Mouse (Mus musculus) forebrain, embryonic 15.5 days (tissue): ENCODE data around the gene Aifm1. TPM values are rescaled to one million over a fixed set of nuclear protein-coding genes. Genes with fewer than 3 reads are reported as not detected.

Experiments
- ATAC-seq: fragments of 200-750 bp; cut with Nextera tagmentation; replicated peaks from 2 replicates; pipeline ENCODE4 v1.8.0; 2017; ENCODE audit warnings: mild to moderate bottlenecking, moderate TSS enrichment, moderate library complexity
- H3K27ac ChIP-seq: fragments of 300-500 bp; sonication (generic); replicated peaks from 2 replicates; pipeline ENCODE4 v1.5.1; 2015; ENCODE audit warnings: mild to moderate bottlenecking, inconsistent platforms
- H3K27me3 ChIP-seq: fragments of 300-500 bp; sonication (generic); 2 replicates; pipeline ENCODE4 v1.6.1; 2015; ENCODE audit warnings: inconsistent platforms
- H3K36me3 ChIP-seq: fragments of 300-500 bp; sonication (generic); 2 replicates; pipeline ENCODE4 v1.6.1; 2015; ENCODE audit warnings: mild to moderate bottlenecking, inconsistent platforms
- H3K4me1 ChIP-seq: fragments of 300-500 bp; sonication (generic); 2 replicates; pipeline ENCODE4 v1.6.1; 2015; ENCODE audit warnings: inconsistent platforms
- H3K4me2 ChIP-seq: fragments of 300-500 bp; sonication (generic); replicated peaks from 2 replicates; pipeline ENCODE4 v1.6.1; 2015; ENCODE audit warnings: mild to moderate bottlenecking, inconsistent platforms
- H3K4me3 ChIP-seq: fragments of 300-500 bp; sonication (generic); 2 replicates; pipeline ENCODE4 v1.5.1; 2015; ENCODE audit warnings: mild to moderate bottlenecking, inconsistent platforms
- H3K9ac ChIP-seq: fragments of 300-500 bp; sonication (generic); replicated peaks from 2 replicates; pipeline ENCODE4 v1.6.1; 2015; ENCODE audit warnings: mild to moderate bottlenecking, inconsistent platforms
- H3K9me3 ChIP-seq: fragments of 300-500 bp; sonication (generic); 2 replicates; pipeline ENCODE4 v1.6.1; 2016; ENCODE audit warnings: inconsistent platforms
- WGBS: fragments of 180-500 bp; shearing (Covaris S2); methylation state at CpG from one replicate; pipeline ENCODE4 v1.1.7; 2015; ENCODE audit warnings: mixed read lengths; 5-methylcytosine and 5-hydroxymethylcytosine counted together
- polyA plus RNA-seq: library from polyadenylated mRNA; unstranded; fragments of >200 nt; fragmentation: Nextera tagmentation; extraction: Ambion mirVana; gene quantifications from 2 replicates; pipeline ENCODE4 v1.2.1, GENCODE M21; 2015

Aifm1 gene
- polyA plus RNA-seq, 1 experiment from 2014 or later: 52.3 TPM

DNA sequence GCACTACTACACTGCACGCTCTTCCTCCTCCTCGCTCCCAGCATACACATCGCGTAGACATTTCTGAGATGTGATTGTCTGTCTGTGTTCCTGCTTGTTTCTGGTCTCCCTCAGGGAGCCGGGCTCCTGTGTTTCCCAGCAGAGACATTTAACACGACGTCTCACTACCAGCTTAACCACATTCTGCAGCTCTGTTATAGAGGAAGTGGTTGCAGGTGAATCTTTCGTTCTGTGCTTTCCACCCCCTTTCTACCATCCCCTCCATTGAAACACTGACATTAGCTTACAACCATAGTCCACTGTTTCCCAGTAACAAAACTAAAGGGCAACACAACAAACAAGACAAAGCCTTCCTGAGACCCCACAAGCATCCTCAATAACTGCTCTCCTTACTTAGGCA lies 19.6 kb downstream of the Aifm1 start:
- H3K9ac ChIP-seq: no peak overlapping the region
- 95% methylated on average over 8 of the region's 8 CpGs for WGBS
- no peak overlapping the region for H3K4me3 ChIP-seq
- no peak overlapping the region for H3K4me2 ChIP-seq
- H3K27ac ChIP-seq: no peak overlapping the region
- ATAC-seq: no peak
- H3K36me3 ChIP-seq: peaks cover 14% of the 10 kb centered on the region
- H3K9me3 ChIP-seq: no peaks in the 10 kb centered on the region
- H3K27me3 ChIP-seq: no peaks in the 10 kb centered on the region
- no peaks in the 10 kb centered on the region for H3K4me1 ChIP-seq

DNA sequence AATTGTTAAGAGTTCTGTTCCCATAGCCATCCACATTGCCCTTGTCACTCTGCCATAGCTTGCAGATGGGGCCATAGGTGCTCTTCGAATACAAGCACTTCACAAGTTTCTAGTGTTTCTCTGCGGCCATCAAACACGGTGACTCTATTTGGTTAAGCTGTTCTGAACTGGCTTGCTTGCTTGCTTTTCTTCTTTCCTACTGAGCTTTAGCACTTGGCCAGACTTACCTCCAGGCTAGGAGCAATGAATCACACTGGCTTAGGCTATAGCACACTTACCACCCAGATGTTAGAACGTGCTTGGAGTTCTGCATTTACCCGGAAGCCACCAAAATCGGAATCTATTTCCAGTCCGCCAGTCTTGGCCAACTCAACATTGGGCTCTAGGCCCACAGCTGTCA lies 31.7 kb downstream of the Aifm1 start:
- Histone ChIP-seq H3K27me3 (no peaks in the 10 kb centered on the region), H3K9me3 (no peaks in the 10 kb centered on the region), H3K4me2 (no peak overlapping the region), H3K36me3 (peaks cover 17% of the 10 kb centered on the region; the same call in 1 of the 2 replicates), H3K27ac (no peak overlapping the region), H3K4me1 (no peaks in the 10 kb centered on the region), H3K4me3 (no peak overlapping the region), H3K9ac (no peak overlapping the region)
- no peak for ATAC-seq
- WGBS: 92% methylated on average over 7 of the region's 7 CpGs

DNA sequence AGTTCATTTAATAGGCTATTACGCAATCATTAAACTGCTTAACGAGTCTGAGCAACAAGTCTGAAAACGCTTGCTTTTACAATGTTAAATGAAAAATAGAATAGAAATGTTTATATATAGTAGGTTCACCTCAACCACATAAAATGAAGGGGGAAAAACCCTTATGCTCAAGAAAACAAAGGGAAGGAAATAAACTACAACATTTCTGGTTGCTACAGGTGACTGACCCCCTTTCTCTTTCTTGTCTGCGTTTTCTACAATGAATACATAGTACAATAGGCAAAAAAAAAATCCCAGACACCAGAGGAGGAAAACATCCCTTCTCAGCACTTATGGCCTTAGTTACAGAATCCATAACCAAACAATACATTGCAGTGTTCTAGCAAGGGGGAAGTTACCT lies 32.3 kb downstream of the Aifm1 start:
- H3K4me2 ChIP-seq: no peak overlapping the region

DNA sequence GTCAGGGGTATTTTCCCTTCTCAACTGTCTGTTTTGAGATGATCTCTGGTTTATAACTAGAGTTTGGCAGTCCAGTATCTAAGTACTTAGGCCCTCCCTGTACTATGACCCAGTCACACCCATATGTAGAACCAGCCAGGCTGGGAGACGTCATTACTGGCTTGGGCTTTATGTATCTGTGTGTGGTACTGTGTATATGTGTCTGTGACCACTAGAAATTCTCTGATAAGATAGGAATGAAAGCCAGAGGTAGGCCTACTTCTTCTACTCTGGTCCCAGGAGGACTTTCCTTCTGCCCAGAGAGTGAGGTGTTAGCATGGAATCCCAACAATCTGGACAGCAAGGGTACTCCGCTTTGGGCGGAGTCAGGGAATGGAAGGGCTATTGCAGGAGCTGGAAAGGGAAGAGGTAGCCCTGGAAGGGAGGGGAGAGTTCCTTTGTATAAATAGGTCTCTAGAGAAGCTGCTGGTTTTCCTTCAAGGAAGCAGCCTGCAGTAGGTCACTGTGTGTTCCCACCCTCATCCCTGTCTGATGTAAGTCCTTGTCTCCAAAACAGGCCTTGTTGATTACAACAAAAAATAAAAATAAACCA lies 45.9 kb downstream of the Aifm1 start:
- H3K36me3 ChIP-seq: no peaks in the 10 kb centered on the region
- no peak overlapping the region for H3K9ac ChIP-seq
- no peaks in the 10 kb centered on the region for H3K27me3 ChIP-seq
- H3K9me3 ChIP-seq: no peaks in the 10 kb centered on the region
- H3K4me1 ChIP-seq: 0 out of 2 replicates have a peak, but pooled peaks cover 4% of the 10 kb centered on the region
- 94% methylated on average over 3 of the region's 3 CpGs for WGBS
- no peak overlapping the region for H3K4me3 ChIP-seq
- ATAC-seq: no peak
- no peak overlapping the region for H3K27ac ChIP-seq
- H3K4me2 ChIP-seq: no peak overlapping the region

More for the DNA sequence above, 32.3 kb downstream of the Aifm1 start:
- H3K27ac ChIP-seq: no peak overlapping the region
- no peak overlapping the region for H3K9ac ChIP-seq
- no peaks in the 10 kb centered on the region for H3K4me1 ChIP-seq
- no peak overlapping the region for H3K4me3 ChIP-seq
- no peak for ATAC-seq
- H3K27me3 ChIP-seq: no peaks in the 10 kb centered on the region
- peaks cover 17% of the 10 kb centered on the region; the same call in 1 of the 2 replicates for H3K36me3 ChIP-seq
- no peaks in the 10 kb centered on the region for H3K9me3 ChIP-seq
- WGBS: 59% methylated on average over 4 of the region's 4 CpGs

DNA sequence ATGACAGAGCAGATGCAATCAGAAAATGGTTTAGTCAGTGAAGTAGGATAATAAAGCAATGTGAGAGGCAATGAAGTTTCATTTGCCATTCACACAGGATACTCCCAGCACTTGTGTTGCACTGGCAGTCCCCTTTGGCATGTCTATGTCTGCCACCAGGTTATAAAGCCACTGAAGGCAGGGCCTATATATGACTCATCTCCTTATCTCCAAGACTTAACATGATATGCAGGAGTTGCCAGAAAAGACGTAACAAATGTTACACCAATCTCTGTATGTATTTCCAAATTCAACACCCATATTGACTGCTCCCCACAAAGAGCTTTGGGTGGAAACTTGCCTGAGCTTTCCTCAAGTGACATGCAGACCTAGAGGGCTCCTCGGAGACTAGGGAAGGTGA lies 47.2 kb downstream of the Aifm1 start:
- H3K36me3 ChIP-seq: no peaks in the 10 kb centered on the region
- WGBS: 89% methylated on average over 2 of the region's 2 CpGs
- H3K4me1 ChIP-seq: 0 out of 2 replicates have a peak, but pooled peaks cover 4% of the 10 kb centered on the region
- no peaks in the 10 kb centered on the region for H3K27me3 ChIP-seq
- H3K27ac ChIP-seq: no peak overlapping the region
- no peak overlapping the region for H3K4me3 ChIP-seq
- no peaks in the 10 kb centered on the region for H3K9me3 ChIP-seq
- ATAC-seq: no peak
- no peak overlapping the region for H3K4me2 ChIP-seq
- H3K9ac ChIP-seq: no peak overlapping the region

DNA sequence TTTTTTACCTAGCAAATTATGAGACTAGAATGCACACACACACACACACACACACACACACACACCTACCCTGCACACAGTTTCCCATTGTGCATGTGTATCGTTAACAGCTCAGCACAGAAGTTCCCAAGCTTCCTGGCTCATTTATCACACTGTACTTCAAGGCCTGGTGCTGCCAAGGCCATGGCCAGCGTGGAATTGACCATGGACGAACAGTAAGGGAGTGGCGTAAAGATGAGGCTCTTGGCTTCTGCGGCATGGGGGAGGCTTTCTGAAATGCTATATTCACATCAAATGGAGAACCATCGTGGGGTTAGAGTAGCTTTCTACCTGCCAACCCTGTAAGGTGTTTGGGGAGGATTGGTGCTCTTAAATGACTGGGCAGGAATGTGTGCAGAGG lies 48.9 kb downstream of the Aifm1 start:
- WGBS: 89% methylated on average over 6 of the region's 6 CpGs

DNA sequence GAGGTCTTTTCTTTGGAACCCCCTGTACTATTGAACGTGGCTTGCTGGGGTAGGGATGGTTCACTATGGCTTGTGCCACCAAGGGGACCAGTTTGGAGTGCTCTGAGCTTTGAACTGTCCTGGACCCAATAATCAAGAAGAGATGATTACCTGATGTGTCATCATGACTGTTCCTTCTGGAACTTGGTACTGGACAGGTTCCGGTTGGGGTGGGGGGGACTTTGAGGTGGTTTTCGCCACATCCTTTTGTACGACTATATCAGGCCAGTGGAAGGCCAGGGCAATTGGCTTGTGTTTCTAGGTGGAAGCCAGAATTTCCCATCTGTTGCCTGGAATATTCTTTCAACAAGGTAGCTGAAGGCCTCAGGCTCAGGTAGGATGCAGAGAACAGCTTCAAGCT lies 49.7 kb downstream of the Aifm1 start:
- H3K27ac ChIP-seq: no peak overlapping the region

More for the DNA sequence above, 48.9 kb downstream of the Aifm1 start:
- Histone ChIP-seq H3K9me3 (no peaks in the 10 kb centered on the region), H3K27ac (no peak overlapping the region), H3K4me2 (no peak overlapping the region), H3K9ac (no peak overlapping the region), H3K36me3 (no peaks in the 10 kb centered on the region), H3K27me3 (no peaks in the 10 kb centered on the region), H3K4me1 (0 out of 2 replicates have a peak, but pooled peaks cover 4% of the 10 kb centered on the region), H3K4me3 (no peak overlapping the region)
- no peak for ATAC-seq

DNA sequence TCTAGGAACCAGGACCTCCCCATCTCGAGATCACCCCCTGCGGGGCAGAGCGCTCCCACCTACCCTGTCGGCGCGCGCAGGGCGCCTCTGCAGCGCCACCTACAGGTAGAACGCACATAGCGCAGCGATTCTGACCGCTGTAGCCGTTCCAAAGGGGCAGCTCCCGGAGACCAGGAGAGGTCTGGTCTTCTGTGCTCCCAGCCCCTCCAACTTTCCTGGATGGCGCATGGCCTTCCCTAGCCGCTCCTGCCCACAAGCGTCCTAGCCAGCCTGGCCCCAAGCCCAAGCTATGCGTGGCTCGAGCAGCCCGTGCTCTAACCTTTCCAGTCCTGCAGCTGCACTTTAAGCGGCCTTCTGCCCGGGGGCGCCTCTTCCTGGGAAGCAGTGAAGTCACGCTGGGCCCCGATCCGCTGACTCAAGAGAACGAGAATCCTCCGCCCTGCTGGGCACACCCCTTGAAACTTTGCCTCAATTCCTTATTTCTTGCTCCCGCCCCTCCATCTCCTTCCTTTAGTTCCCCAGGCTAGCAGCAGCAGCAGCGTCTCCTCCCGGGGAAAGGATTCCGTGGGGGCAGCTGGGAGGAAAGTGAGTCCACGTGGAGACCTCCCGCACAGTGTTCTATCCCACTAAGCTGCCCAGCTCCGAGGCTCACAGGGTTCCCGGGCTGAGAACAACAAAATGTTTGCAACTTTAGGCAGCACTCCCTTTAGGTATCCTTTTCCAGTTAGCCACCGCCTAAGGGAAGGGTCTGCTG lies 50.4 kb downstream of the Aifm1 start, which contains the start of gene Elf4:
Elf4 (minus strand) TSS at position 379 of the 754 bp plus-strand sequence.
- WGBS: 25% methylated on average over 38 of the region's 38 CpGs

More for the DNA sequence above, 49.7 kb downstream of the Aifm1 start:
- no peak for ATAC-seq
- Histone ChIP-seq H3K4me3 (no peak overlapping the region), H3K36me3 (no peaks in the 10 kb centered on the region), H3K9ac (no peak overlapping the region), H3K9me3 (no peaks in the 10 kb centered on the region), H3K27me3 (no peaks in the 10 kb centered on the region), H3K4me2 (no peak overlapping the region), H3K4me1 (0 out of 2 replicates have a peak, but pooled peaks cover 4% of the 10 kb centered on the region)
- 91% methylated on average over 4 of the region's 4 CpGs for WGBS

DNA sequence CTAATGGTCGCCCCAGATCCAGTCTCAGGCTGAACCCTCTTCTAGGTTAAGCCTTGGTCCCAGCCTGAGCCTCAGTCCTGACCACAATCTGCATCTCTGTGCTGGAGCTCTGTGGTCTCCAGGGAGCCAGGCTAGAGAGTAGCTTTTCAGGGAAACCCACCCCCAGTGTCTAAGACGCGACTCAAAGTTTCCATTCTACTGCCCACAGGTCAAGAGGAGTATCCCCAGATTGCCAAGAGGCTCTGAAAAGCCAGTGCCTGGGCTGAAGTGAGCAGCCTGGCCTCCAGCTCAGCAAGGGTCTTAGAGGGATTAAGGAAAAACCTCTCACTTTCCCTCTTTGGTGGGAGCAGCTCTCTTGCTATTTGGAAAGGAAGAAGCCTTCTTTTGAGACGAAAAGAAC lies 51.1 kb downstream of the Aifm1 start:
- Histone ChIP-seq H3K4me3 (peak overlapping the region; percentile 36), H3K27ac (no peak overlapping the region), H3K27me3 (no peaks in the 10 kb centered on the region), H3K4me1 (0 out of 2 replicates have a peak, but pooled peaks cover 4% of the 10 kb centered on the region), H3K4me2 (peak overlapping the region; percentile 54), H3K36me3 (no peaks in the 10 kb centered on the region), H3K9ac (no peak overlapping the region), H3K9me3 (no peaks in the 10 kb centered on the region)
- 35% methylated on average over 4 of the region's 4 CpGs for WGBS
- 0 out of 2 replicates have a peak, but pooled peaks have one; percentile 19 for ATAC-seq

More for the DNA sequence above, 50.4 kb downstream of the Aifm1 start, which contains the start of gene Elf4:
- Histone ChIP-seq H3K4me3 (peak within 1 kb of the TSS; percentile 36), H3K27ac (no peak within 1 kb of the TSS), H3K36me3 (no peaks in the 10 kb centered on the region), H3K4me1 (0 out of 2 replicates have a peak, but pooled peaks cover 4% of the 10 kb centered on the region), H3K4me2 (peak within 1 kb of the TSS; percentile 54), H3K9me3 (no peaks in the 10 kb centered on the region), H3K27me3 (no peaks in the 10 kb centered on the region), H3K9ac (peak within 1 kb of the TSS; percentile 39; the same call in 1 of the 2 replicates)
- peak; percentile 77 for ATAC-seq

DNA sequence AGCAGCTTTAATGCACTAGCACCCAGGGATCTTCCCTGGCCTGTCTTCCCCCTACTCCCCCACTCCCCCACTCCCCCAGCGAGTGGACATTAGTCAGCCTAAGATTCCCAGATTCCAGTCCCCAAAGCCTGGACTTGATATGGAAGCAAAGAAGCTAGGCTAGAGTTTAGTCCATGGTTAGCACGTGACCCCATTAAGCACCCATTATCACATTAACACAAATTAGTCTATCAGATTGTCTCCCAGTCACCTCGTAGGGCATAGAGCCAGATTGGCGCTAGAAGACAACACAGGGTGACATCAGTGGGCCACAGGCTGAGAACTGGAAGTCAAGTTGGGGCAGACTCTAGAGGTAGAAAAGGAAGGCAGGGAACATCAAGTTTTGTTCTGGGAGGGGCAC lies 52.4 kb downstream of the Aifm1 start:
- WGBS: 69% methylated on average over 4 of the region's 4 CpGs
- Histone ChIP-seq H3K9ac (no peak overlapping the region), H3K36me3 (no peaks in the 10 kb centered on the region), H3K27ac (no peak overlapping the region), H3K9me3 (no peaks in the 10 kb centered on the region), H3K4me3 (no peak overlapping the region), H3K4me1 (0 out of 2 replicates have a peak, but pooled peaks cover 4% of the 10 kb centered on the region), H3K4me2 (no peak overlapping the region), H3K27me3 (no peaks in the 10 kb centered on the region)
- ATAC-seq: no peak

DNA sequence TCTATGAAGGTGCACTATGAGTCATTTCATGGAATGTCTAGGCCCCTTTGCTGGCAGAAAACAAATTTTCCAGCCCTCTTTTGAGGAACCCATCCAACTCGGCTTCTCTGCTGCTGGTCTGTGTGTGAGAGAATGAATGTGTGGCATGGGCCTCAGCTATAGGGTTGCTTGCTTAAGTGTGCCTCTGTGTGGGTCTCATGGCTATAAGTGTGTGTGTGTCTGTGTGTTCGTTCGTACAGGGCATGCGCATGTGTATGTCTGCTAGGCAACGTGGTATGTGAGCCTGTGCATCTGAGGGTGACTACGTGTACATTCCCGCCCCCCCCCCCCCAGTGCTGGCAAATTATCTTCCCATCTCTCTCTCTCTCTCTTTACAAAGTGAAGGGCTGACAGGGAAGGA lies 52.9 kb downstream of the Aifm1 start:
- H3K36me3 ChIP-seq: no peaks in the 10 kb centered on the region
- H3K9ac ChIP-seq: no peak overlapping the region
- no peak overlapping the region for H3K4me3 ChIP-seq
- no peak for ATAC-seq
- 83% methylated on average over 7 of the region's 7 CpGs for WGBS
- H3K4me2 ChIP-seq: no peak overlapping the region
- no peaks in the 10 kb centered on the region for H3K27me3 ChIP-seq
- H3K27ac ChIP-seq: no peak overlapping the region
- no peaks in the 10 kb centered on the region for H3K9me3 ChIP-seq
- H3K4me1 ChIP-seq: 0 out of 2 replicates have a peak, but pooled peaks cover 4% of the 10 kb centered on the region

DNA sequence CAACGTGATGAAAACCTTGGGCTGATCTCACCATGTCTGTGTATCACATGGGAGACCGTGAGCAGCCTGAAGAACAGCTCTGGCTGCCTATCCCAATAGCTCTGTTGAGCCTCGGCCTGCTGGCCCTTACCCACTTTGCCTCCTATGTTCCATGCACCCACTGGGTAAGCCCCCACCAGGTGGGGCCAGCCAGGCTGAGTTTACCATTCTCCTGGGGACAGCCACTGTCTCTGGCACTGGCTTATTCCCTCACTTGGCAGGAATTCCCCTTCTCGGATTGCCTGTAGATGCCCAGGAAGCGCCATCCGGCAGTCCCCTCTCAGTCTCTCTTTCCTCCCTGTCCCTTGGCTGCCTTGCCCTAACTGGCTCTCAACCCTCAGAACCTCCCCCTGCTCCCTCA lies 56.4 kb downstream of the Aifm1 start:
- no peak overlapping the region for H3K9ac ChIP-seq
- no peaks in the 10 kb centered on the region for H3K9me3 ChIP-seq
- peaks cover 3% of the 10 kb centered on the region; the same call in 1 of the 2 replicates for H3K4me1 ChIP-seq
- no peaks in the 10 kb centered on the region for H3K36me3 ChIP-seq
- no peak overlapping the region for H3K4me2 ChIP-seq
- ATAC-seq: no peak
- H3K27me3 ChIP-seq: peaks cover 9% of the 10 kb centered on the region; the same call in 1 of the 2 replicates
- H3K4me3 ChIP-seq: no peak overlapping the region
- WGBS: 65% methylated on average over 6 of the region's 6 CpGs
- H3K27ac ChIP-seq: no peak overlapping the region
